Mouse (Mus musculus) bone marrow, adult 2 months (tissue): ENCODE results near the gene Gpr179.
"Not testable (repeated sequence)": the region's sequence is repeated elsewhere in the genome, so short reads cannot be mapped to it uniquely, and the experiment has no call there.

ENCODE experiments used
- CTCF ChIP-seq: fragments of 200-500 bp; IDR thresholded peaks from 2 replicates; pipeline ENCODE4 v1.5.1; 2011; ENCODE audit warnings: low read length, control low read depth; ENCODE audit not compliant: control insufficient read depth, insufficient read depth
- POLR2A ChIP-seq: fragments of 200-500 bp; IDR thresholded peaks from 2 replicates; pipeline ENCODE4 v1.6.1; 2011; ENCODE audit warnings: low read depth, mild to moderate bottlenecking, control low read depth, low read length, borderline replicate concordance; ENCODE audit not compliant: control insufficient read depth

DNA sequence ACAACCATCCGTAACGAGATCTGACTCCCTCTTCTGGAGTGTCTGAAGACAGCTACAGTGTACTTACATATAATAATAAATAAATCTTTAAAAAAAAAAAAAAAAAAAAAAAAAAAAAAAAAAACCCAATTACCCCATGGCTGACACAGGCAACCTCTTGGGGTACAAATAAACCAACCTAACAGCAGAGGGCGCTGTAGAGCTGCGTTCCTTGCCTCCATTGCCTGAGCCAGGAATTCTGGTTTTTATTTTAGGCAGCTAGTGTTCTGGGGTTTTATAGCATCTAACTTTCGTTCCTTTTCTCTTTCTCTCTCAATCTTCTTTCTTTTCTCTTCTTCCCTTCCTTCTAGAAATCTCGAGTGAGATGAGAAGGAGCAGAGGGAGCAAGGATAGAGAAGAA is 5.8 kb upstream of the Gpr179 start:
- TF ChIP-seq CTCF, result peak; percentile 80
- not testable (repeated sequence) for TF ChIP-seq POLR2A
